Mouse (Mus musculus) adipocyte (in vitro differentiated cells): ENCODE measurements around the gene Olfr524.
A peak's percentile ranks its signal among the peaks of the same experiment; 100 is the strongest.

Experiments used
- DNase-seq: peaks from one replicate; pipeline ENCODE4 v3.0.0-alpha.2; 2016; ENCODE audit warnings: low spot score

The Olfr524 gene

GRCm38 (mm10) chr7:140186646-140187620 lies 18.8 kb downstream of the Olfr524 start:
- no peak for DNase-seq

GRCm38 (mm10) chr7:140184206-140184605 lies 21.6 kb downstream of the Olfr524 start:
- no peak for DNase-seq

- no peak for DNase-seq
Observed at GRCm38 (mm10) chr7:140180692-140181091, 25.1 kb downstream of the Olfr524 start.

GRCm38 (mm10) chr7:140179176-140179575 lies 26.6 kb downstream of the Olfr524 start:
- no peak for DNase-seq

GRCm38 (mm10) chr7:140172936-140173335 lies 32.8 kb downstream of the Olfr524 start, which contains the start of gene Olfr523:
TSS of gene Olfr523 (plus strand) at chr7:140173217.
- no peak for DNase-seq

GRCm38 (mm10) chr7:140170863-140171262 lies 34.9 kb downstream of the Olfr524 start:
- peak; percentile 46 for DNase-seq

GRCm38 (mm10) chr7:140169386-140169785 lies 36.4 kb downstream of the Olfr524 start:
- peak; percentile 9 for DNase-seq

GRCm38 (mm10) chr7:140167950-140168349 lies 37.8 kb downstream of the Olfr524 start:
- DNase-seq: no peak

- DNase-seq: no peak
Observed at GRCm38 (mm10) chr7:140164664-140165063, 41.1 kb downstream of the Olfr524 start, which contains the start of gene Olfr522. TSS of gene Olfr522 (minus strand) at chr7:140164764.

GRCm38 (mm10) chr7:140160363-140160762 lies 45.4 kb downstream of the Olfr524 start:
- no peak for DNase-seq

GRCm38 (mm10) chr7:140154218-140154927 lies 51.4 kb downstream of the Olfr524 start, which contains the start of gene Sprn:
TSS of gene Sprn (minus strand) at chr7:140154877.
- no peak for DNase-seq

GRCm38 (mm10) chr7:140153829-140154217 lies 51.9 kb downstream of the Olfr524 start:
- DNase-seq: no peak

- DNase-seq: no peak
Observed at GRCm38 (mm10) chr7:140153383-140153782, 52.4 kb downstream of the Olfr524 start.
